Mouse (Mus musculus) heart, adult 9 months (tissue): ENCODE results near the gene Cd200r1.

Experiments used
- DNase-seq, 2 experiments: peaks; one replicate each; pipeline ENCODE4 v3.0.0; 2022; ENCODE audit warnings: low spot score in 2 of 2

Cd200r1 gene

GRCm38 (mm10) chr16:44765555-44766319 lies at the start of gene Cd200r1:
Gene Cd200r1 (plus strand): TSS chr16:44765736.
- DNase-seq: no peak

DNA sequence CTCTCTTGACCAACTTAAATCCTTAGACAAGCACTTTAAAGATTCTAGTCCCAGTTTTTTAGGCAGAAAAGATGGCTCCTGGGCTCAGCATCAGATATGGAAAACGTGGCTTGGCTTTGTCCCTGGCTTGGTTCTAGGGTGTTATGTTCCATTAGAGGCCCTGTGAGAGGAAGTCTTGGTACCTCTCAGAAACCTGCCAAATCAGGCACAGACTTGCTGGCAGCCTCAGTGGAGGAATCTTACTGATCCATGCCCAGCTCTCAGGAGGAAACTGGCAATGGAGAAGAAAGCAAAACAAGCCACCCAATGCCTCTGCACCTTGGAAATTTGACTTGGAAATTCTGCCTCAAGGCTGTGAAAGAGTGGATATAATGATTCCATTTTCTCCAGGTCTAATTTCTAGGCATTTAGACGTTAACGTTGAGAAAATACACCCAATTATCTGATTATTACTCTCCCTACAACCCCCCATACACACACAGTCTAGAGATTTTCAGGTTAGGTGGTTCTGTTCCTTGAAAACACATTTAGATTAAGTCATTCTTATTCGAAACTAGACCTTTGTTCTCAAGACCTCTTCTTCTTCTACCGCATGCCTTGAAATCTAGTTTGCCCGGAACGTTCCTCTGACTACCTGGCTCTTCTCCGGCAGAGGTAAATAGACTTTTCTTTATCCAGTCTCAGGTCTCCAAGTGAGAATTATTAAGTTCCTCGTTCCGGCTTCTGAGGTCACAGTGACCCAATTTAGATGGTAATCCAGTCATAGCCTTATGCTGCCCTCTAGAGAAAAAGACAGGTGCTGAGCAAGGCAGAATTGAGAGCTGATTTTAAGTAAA lies 49.0 kb upstream of the Cd200r1 start:
- DNase-seq: peak; percentile 13 to 32

GRCm38 (mm10) chr16:44717141-44717634 lies 48.3 kb upstream of the Cd200r1 start:
- DNase-seq: no peak

GRCm38 (mm10) chr16:44717838-44718237 lies 47.7 kb upstream of the Cd200r1 start:
- no peak for DNase-seq

- no peak for DNase-seq
Measured at GRCm38 (mm10) chr16:44719349-44719748, 46.2 kb upstream of the Cd200r1 start.

DNA sequence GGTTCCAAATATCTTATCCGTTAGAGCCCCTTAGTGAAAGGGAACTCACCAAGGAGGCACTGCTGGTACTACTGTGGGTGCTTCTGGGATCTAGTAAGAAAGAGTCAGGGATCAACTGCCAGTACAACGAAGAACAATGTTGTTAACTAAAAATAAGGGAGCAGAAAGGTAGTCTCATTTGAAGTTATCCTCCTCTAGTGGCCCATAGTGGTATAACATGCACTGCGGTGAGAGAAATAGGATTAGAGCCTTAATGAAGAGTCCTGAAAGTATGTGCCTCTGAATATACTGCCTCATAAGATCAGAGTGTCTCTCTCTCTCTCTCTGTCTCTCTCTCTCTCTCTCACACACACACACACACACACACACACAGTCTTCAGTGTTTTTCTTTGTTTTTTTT lies 45.0 kb upstream of the Cd200r1 start:
- no peak for DNase-seq

GRCm38 (mm10) chr16:44722666-44723065 lies 42.9 kb upstream of the Cd200r1 start:
- no peak for DNase-seq

DNA sequence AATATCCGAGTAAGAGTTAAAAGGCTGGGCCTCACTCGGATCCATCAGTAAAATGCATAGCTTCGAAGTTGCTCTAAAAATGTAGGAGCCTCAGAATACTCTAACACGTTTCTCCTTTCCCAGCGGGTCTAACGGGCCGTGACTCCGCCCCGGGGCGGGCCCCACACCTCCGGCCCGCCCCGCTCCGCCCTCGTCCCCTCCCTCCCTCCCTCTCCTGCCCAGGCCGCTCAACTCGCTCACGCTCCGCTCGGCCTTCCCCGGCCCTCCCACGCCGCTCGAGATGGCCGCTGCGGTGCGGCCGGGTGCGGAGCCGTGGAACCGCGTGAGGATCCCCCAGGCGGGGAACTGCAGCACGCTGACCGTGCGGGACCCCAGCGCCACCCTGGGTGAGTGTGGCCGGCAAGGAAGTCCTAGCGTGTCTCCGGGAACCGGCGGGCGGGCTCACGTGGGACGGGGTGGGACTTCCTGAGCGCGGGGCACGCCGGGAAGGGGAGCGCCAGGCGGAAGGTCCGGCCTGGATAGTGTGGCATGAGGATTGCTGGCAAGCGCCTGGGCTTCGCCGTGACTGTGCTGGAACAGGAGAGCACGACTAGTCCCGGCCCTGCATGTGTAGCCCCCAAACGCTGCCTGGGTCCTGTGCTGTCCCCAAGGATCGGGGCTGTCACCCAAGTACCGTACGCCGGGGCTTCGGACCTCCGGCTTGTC lies 41.3 kb upstream of the Cd200r1 start, which contains the start of gene Nepro:
Gene Nepro (plus strand): TSS at position 219 of the 705 bp plus-strand sequence.
- peak; percentile 96 for DNase-seq

DNA sequence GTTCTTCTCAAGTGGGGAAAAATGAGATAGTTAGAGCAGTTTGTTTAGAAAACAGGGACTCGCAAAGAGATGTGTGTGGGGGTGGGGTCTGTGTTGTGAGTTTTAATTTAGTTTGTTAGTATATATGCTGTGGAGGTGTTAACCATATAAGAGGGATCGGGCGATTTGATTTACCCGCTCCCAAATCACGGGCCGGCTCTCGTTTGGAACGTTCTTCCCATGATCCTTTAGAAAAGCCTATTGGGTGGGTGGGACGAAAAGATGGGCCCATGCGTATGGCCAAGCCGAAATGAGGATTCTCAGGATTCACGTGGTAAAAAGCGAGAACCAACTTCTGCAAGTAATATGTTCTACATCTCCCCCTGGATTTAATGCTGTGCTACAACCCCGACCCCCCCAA lies 40.7 kb upstream of the Cd200r1 start:
- DNase-seq: no peak

GRCm38 (mm10) chr16:44725286-44726223 lies 40.0 kb upstream of the Cd200r1 start:
- peak; percentile 76 to 86 for DNase-seq

GRCm38 (mm10) chr16:44727525-44727924 lies 38.0 kb upstream of the Cd200r1 start:
- no peak for DNase-seq

- DNase-seq: no peak
Measured at GRCm38 (mm10) chr16:44734059-44734458, 31.5 kb upstream of the Cd200r1 start.

GRCm38 (mm10) chr16:44735676-44736075 lies 29.9 kb upstream of the Cd200r1 start:
- no peak for DNase-seq

DNA sequence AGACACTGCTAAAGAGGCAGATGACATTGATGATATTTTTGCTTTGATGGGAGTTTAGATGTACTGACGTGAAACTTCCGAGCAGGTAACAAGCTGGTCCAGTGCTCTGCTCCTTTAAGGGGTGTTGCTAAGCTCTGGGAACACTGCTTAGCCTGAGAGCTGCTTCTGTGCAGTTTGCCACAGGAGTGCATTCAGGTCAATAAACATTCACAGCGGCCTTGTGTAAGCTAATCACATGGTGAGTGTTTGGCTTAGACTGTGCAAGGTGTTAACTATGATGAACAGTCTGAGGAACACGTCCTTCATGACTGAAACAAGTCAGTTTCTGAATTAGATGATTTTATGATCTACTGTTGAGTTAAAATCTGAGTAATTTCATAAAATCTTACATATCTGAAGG lies 29.4 kb upstream of the Cd200r1 start:
- no peak for DNase-seq

GRCm38 (mm10) chr16:44742753-44743152 lies 22.8 kb upstream of the Cd200r1 start:
- DNase-seq: no peak

- no peak for DNase-seq
Measured at GRCm38 (mm10) chr16:44745471-44745865, 20.1 kb upstream of the Cd200r1 start.

DNA sequence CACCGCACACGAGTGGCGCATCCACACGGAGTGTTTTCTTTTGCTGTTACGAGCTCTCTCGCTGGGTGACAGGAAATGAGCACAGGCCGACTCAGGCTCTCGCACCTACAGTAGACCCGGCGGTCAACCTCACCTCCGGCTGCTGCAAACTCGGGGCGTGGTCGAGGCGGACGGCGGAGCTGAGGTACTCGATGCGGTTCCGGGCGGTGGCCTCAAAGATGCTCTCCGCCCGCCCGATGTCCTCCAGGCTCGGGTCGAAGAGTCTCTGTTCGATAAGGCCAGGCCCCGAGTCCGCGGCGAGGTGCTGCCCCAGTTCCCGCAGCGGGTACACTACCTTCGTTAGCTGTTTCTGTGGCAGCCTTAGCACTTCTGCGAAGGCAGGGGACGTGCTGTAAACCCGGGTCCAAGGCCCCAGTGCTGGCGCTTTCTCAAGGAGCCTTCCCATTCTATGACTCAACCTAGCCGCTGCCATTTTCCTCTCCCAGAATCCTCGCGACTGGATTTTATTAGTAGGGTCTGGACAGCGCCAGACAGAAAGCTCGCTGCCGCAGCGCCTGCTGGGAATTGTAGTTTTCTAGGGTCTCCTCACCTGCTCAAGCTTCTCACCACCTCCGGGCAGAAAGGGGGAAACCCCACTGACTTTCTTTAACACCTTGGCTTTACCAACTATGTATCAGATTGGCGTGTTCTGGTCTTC lies 19.5 kb upstream of the Cd200r1 start, which contains the start of gene Gtpbp8:
Gene Gtpbp8 (minus strand): TSS at position 498 of the 697 bp plus-strand sequence.
- DNase-seq: peak; percentile 80 to 84

- no peak for DNase-seq
Measured at GRCm38 (mm10) chr16:44748007-44748406, 17.5 kb upstream of the Cd200r1 start.

GRCm38 (mm10) chr16:44757700-44758099 lies 7.8 kb upstream of the Cd200r1 start:
- DNase-seq: no peak

- DNase-seq: no peak
Measured at GRCm38 (mm10) chr16:44761811-44762210, 3.7 kb upstream of the Cd200r1 start.
